Mouse (Mus musculus) lung, adult 2 months (tissue): ENCODE data around the gene Sh2d4b.

ENCODE experiments used
- CTCF ChIP-seq: fragments of 200-500 bp; IDR thresholded peaks from 2 replicates; pipeline ENCODE4 v1.5.1; 2011; ENCODE audit warnings: mild to moderate bottlenecking, low read length, control low read depth; ENCODE audit not compliant: insufficient read depth
- POLR2A ChIP-seq: fragments of 200-500 bp; IDR thresholded peaks from 2 replicates; pipeline ENCODE4 v1.6.1; 2011; ENCODE audit warnings: low read depth, mild to moderate bottlenecking, control low read depth, low read length, borderline replicate concordance; ENCODE audit errors: extremely low read depth

GRCm38 (mm10) chr14:40900267-40900666, 7.2 kb upstream of the Sh2d4b start:
- TF ChIP-seq CTCF: no peak
- TF ChIP-seq POLR2A: no peak
